Mouse (Mus musculus) heart, postnatal 0 days (tissue): Measurements from ENCODE around the gene Ndufc1. TPM values are rescaled to one million over a fixed set of nuclear protein-coding genes. Genes with fewer than 3 reads are reported as not detected.

Experiments
- ATAC-seq: fragments of 200-750 bp; cut with Nextera tagmentation; 2 replicates; pipeline ENCODE4 v1.8.0; 2017; ENCODE audit warnings: low read depth, moderate number of reproducible peaks, moderate library complexity; ENCODE audit not compliant: insufficient read depth
- DNase-seq: peaks from one replicate; pipeline ENCODE4 v3.0.0-alpha.2; 2016; ENCODE audit warnings: low spot score
- H3K27ac ChIP-seq: fragments of 300-500 bp; sonication (generic); 2 replicates; pipeline ENCODE4 v1.5.1; 2014; ENCODE audit warnings: low read depth, mild to moderate bottlenecking
- H3K27me3 ChIP-seq: fragments of 300-500 bp; sonication (generic); 2 replicates; pipeline ENCODE4 v1.6.1; 2014; ENCODE audit warnings: low read length, mixed read lengths; ENCODE audit not compliant: control insufficient read depth, insufficient read depth
- H3K36me3 ChIP-seq: fragments of 300-500 bp; sonication (generic); replicated peaks from 2 replicates; pipeline ENCODE4 v1.6.1; 2014; ENCODE audit warnings: low read length, mixed read lengths; ENCODE audit not compliant: control insufficient read depth, insufficient read depth
- H3K4me1 ChIP-seq: fragments of 300-500 bp; sonication (generic); 2 replicates; pipeline ENCODE4 v1.6.1; 2014; ENCODE audit warnings: antibody characterized with exemption; ENCODE audit not compliant: control insufficient read depth, insufficient read depth
- H3K4me2 ChIP-seq: fragments of 300-500 bp; sonication (generic); 2 replicates; pipeline ENCODE4 v1.6.1; 2014; ENCODE audit warnings: low read depth, mild to moderate bottlenecking, low read length, moderate library complexity
- H3K4me3 ChIP-seq: fragments of 300-500 bp; sonication (generic); 2 replicates; pipeline ENCODE4 v1.5.1; 2014; ENCODE audit warnings: low read depth, low read length
- H3K9ac ChIP-seq: fragments of 300-500 bp; sonication (generic); replicated peaks from 2 replicates; pipeline ENCODE4 v1.6.1; 2014; ENCODE audit warnings: low read depth, low read length, mixed read lengths
- H3K9me3 ChIP-seq: fragments of 300-500 bp; sonication (generic); replicated peaks from 2 replicates; pipeline ENCODE4 v1.6.1; 2016; ENCODE audit warnings: low read length; ENCODE audit not compliant: control insufficient read depth
- CTCF ChIP-seq: IDR thresholded peaks from 2 replicates; pipeline ENCODE4 v1.5.1; 2016; ENCODE audit warnings: antibody characterized with exemption, control low read depth, low read depth
- EP300 ChIP-seq: IDR thresholded peaks from 2 replicates; pipeline ENCODE4 v1.6.1; 2016; ENCODE audit warnings: antibody characterized with exemption, low read depth
- WGBS: fragments of 180-500 bp; shearing (Covaris S2); extraction: QIAGEN DNeasy Blood & Tissue Kit; methylation state at CpG from one replicate; pipeline ENCODE4 v1.1.7; 2014; 5-methylcytosine and 5-hydroxymethylcytosine counted together
- polyA plus RNA-seq: library from polyadenylated mRNA; unstranded; fragments of >200 nt; fragmentation: Nextera tagmentation; extraction: Ambion mirVana; gene quantifications from 2 replicates; pipeline ENCODE4 v1.2.1, GENCODE M21; 2015
- total RNA-seq: library from RNA; depleted of rRNA; stranded (reverse); fragments of >200 nt; gene quantifications from 2 replicates; pipeline ENCODE4 v1.2.3, GENCODE M21; 2014; ENCODE audit warnings: low replicate concordance

The Ndufc1 gene
- total and polyA plus RNA-seq, 2 experiments from 2014 or later, result 459 to 3,223 TPM

DNA sequence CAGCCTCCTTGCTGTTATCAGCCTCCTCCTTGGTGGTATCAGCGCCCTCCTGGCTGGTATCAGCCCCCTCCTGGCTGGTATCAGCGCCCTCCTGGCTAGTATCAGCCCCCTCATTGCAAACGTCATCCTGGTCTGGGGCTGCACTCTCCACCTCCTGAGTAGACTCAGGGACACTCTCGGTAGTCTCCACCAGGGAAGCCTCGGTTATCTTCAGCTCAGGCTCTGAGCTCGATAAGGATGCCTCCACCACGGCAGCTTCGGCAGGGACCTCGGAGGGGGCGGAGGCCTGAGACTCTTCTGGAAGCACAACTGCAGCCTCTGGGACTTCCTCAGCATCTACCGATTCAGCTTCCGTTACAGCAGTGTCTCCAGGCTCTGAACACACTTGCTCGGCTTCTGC is 19.9 kb downstream of the Ndufc1 start:
- Histone ChIP-seq H3K4me2 (peak overlapping the region; percentile 49), H3K27ac (no peak overlapping the region), H3K4me3 (peak overlapping the region; percentile 24), H3K9me3 (no peaks in the 10 kb centered on the region), H3K4me1 (peaks cover 6% of the 10 kb centered on the region; the same call in 1 of the 2 replicates), H3K9ac (0 out of 2 replicates have a peak overlapping the region, but pooled peaks have one; percentile 13), H3K36me3 (no peaks in the 10 kb centered on the region), H3K27me3 (no peaks in the 10 kb centered on the region)
- ATAC-seq (no peak), DNase-seq (no peak)
- 8% methylated on average over 13 of the region's 13 CpGs for WGBS
- no peak for TF ChIP-seq CTCF
- no peak for TF ChIP-seq EP300

DNA sequence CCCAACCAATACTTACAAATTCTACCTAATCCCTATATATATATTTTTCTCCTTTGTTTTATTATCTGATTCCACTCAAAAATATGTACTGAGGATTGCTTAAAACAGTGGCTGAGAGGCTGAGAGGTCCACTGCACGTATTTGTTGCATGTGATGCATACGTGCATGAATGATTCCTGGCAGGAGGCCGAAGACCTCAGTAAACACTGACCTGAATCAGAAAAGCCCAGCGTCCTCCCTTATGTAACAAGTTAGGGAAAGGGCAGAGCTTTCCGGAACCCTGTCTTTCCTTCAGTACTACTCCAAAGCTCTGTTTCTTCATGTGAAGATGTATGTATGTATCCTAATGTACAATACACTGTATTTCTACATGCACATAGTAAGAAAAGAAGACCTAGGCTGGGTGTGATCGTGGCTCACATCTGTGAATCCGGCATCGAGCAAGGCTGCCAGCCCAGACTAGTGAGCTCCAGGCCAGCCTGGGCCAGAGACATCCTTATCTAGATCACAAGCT is 20.9 kb downstream of the Ndufc1 start:
- no peak overlapping the region for H3K4me2 ChIP-seq
- no peak for TF ChIP-seq EP300
- TF ChIP-seq CTCF, result no peak
- H3K4me3 ChIP-seq, result no peak overlapping the region
- 72% methylated on average over 8 of the region's 8 CpGs for WGBS
- no peak for DNase-seq
- no peaks in the 10 kb centered on the region for H3K36me3 ChIP-seq
- no peak overlapping the region for H3K27ac ChIP-seq
- H3K4me1 ChIP-seq, result peaks cover 6% of the 10 kb centered on the region; the same call in 1 of the 2 replicates
- H3K27me3 ChIP-seq, result no peaks in the 10 kb centered on the region
- ATAC-seq, result no peak
- H3K9me3 ChIP-seq, result no peaks in the 10 kb centered on the region
- no peak overlapping the region for H3K9ac ChIP-seq

DNA sequence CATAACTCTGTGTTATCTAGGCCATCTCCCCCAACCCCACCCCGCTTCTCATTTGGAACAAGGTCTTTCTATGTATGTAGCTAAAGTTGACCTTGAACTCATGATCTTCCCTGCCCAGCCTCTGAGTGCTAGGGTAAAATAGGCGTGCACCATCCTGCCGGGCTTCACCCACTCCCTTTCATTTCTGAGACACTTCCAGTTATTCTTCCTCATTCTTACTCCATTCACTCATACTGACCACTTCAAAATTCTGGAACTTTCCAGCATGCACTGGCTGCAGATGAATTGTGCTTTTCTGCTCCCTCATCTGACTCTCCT is 21.7 kb downstream of the Ndufc1 start:
- no peaks in the 10 kb centered on the region for H3K9me3 ChIP-seq
- WGBS, result 79% methylated on average over 3 of the region's 3 CpGs

DNA sequence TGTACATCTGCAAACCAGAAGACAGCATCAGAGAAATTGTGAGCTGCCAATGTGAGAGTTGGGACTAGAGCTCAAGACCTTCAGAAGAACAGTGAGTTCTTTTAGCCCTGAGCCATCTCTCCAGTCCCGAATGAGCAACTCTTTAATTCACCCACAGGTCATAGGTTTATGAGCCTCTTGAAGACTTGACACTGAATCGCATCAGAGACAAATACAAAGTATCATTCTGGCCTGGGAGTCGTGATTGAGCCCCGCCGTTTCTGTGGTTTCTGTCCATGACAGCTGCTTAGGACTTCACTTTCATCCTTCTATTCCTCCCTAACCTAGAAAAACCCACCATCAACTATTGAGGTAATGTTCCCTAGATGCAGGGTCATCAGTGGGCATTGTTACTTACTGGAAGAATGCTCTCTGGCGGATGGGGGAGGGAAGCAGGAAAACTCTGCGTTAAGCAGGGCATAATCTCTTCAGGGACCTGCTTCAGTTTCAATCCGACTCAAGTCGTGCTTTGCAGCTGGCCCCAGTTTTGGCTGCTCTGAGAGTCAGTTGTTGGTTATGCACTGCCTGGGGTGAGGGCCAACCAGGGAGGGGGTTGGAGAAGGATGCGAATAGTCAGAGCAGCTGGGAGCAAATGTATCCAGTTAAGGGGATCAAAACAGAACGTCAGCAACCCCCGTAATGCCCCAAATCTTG is 22.2 kb downstream of the Ndufc1 start:
- H3K27ac ChIP-seq, result no peak overlapping the region
- H3K9me3 ChIP-seq, result no peaks in the 10 kb centered on the region
- TF ChIP-seq CTCF, result no peak
- TF ChIP-seq EP300, result no peak
- no peaks in the 10 kb centered on the region for H3K36me3 ChIP-seq
- ATAC-seq, result no peak
- no peak overlapping the region for H3K4me2 ChIP-seq
- H3K4me3 ChIP-seq, result no peak overlapping the region
- H3K4me1 ChIP-seq, result peaks cover 6% of the 10 kb centered on the region; the same call in 1 of the 2 replicates
- DNase-seq, result no peak
- H3K9ac ChIP-seq, result no peak overlapping the region
- no peaks in the 10 kb centered on the region for H3K27me3 ChIP-seq
- WGBS, result 54% methylated on average over 12 of the region's 12 CpGs

More for the DNA sequence above, 21.7 kb downstream of the Ndufc1 start:
- Histone ChIP-seq H3K27me3 (no peaks in the 10 kb centered on the region), H3K4me2 (no peak overlapping the region), H3K4me3 (no peak overlapping the region), H3K27ac (no peak overlapping the region), H3K9ac (no peak overlapping the region), H3K36me3 (no peaks in the 10 kb centered on the region), H3K4me1 (peaks cover 6% of the 10 kb centered on the region; the same call in 1 of the 2 replicates)
- TF ChIP-seq CTCF, result no peak
- no peak for TF ChIP-seq EP300
- ATAC-seq, result no peak
- no peak for DNase-seq

DNA sequence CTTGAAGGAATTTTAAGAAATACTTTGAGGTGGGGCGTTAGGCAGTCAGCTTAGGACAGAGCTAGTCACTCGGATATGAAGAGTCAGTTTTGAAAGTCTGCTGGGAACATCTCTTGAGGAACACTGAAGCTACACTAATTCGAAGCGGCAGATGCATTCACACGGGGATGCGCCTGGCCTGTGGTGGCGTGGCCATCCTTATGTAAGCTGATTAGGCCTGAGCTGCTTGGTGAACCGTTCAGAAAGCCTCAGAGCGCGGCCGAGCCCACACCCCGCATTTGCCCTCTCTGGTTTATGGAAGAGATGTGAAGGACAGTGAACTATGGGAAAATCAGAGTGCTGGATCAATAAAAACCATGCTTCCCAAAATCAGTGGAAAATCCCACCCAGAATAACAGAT is 25.4 kb downstream of the Ndufc1 start:
- ATAC-seq, result no peak
- no peak overlapping the region for H3K9ac ChIP-seq
- TF ChIP-seq EP300, result no peak
- no peaks in the 10 kb centered on the region for H3K36me3 ChIP-seq
- no peaks in the 10 kb centered on the region for H3K27me3 ChIP-seq
- no peak for DNase-seq
- no peak overlapping the region for H3K4me3 ChIP-seq
- no peaks in the 10 kb centered on the region for H3K9me3 ChIP-seq
- 80% methylated on average over 12 of the region's 12 CpGs for WGBS
- H3K4me1 ChIP-seq, result peaks cover 2% of the 10 kb centered on the region; the same call in 1 of the 2 replicates
- H3K4me2 ChIP-seq, result no peak overlapping the region
- H3K27ac ChIP-seq, result no peak overlapping the region

DNA sequence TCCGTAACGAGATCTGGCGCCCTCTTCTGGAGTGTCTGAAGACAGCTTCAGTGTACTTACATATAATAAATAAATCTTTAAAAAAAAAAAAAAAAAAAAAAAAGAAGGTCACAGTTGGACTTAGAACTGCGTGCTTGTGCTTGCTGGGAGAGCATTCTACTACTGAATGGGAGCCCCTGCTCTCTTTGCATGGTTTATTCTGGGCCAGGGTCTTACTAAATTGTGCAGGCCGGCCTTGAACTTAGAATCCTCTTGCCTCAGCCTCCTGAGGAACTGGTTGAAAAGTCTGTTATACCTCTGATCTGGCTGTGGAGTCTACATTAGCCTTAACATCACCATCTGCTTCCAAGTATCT is 28.2 kb downstream of the Ndufc1 start:
- Histone ChIP-seq H3K27me3 (no peaks in the 10 kb centered on the region), H3K4me1 (peaks cover 4% of the 10 kb centered on the region; the same call in 1 of the 2 replicates), H3K4me2 (no peak overlapping the region), H3K4me3 (no peak overlapping the region), H3K36me3 (no peaks in the 10 kb centered on the region), H3K9ac (no peak overlapping the region), H3K27ac (no peak overlapping the region), H3K9me3 (no peaks in the 10 kb centered on the region)
- ATAC-seq, result no peak
- 79% methylated on average over 2 of the region's 5 CpGs for WGBS
- TF ChIP-seq EP300 (no peak), CTCF (no peak)
- DNase-seq, result no peak
